Mouse (Mus musculus): ENCODE results near the gene Ppt2. TPM values are rescaled to one million over a fixed set of nuclear protein-coding genes. Genes with fewer than 3 reads are reported as not detected.

The Ppt2 gene
- polyA plus RNA-seq, 1 experiment = 20.2 TPM

GRCm38 (mm10) chr17:34618999-34619398 is 9.3 kb downstream of the Ppt2 start:
- no peak overlapping the region for H3K4me3 ChIP-seq (ENCODE audit: control insufficient read depth, low read depth, low read length)
- no peak overlapping the region for H3K27ac ChIP-seq (ENCODE audit: control insufficient read depth, insufficient read depth, low read depth, low read length)
- H3K36me3 ChIP-seq (ENCODE audit: control insufficient read depth, insufficient read depth, low read length) = no peaks in the 10 kb centered on the region
- H3K4me1 ChIP-seq (ENCODE audit: control insufficient read depth, insufficient read depth, low read length) = no peaks in the 10 kb centered on the region
- H3K27me3 ChIP-seq (ENCODE audit: control insufficient read depth, insufficient read depth, low read length) = no peaks in the 10 kb centered on the region
- no peak for TF ChIP-seq POLR2A (IDR thresholded peaks at IDR 0.05; ENCODE audit: control insufficient read depth, low read depth, low read length)
- TF ChIP-seq CTCF (IDR thresholded peaks at IDR 0.05; ENCODE audit: control insufficient read depth, insufficient read depth, insufficient replicate concordance, low read depth, low read length) = peak; percentile 33; the same call in 1 of the 2 replicates

- no peak within 1 kb of the TSS for H3K27ac ChIP-seq (ENCODE audit: control insufficient read depth, insufficient read depth, low read depth, low read length)
- TF ChIP-seq CTCF (IDR thresholded peaks at IDR 0.05; ENCODE audit: control insufficient read depth, insufficient read depth, insufficient replicate concordance, low read depth, low read length) (no peak), POLR2A (IDR thresholded peaks at IDR 0.05; ENCODE audit: control insufficient read depth, low read depth, low read length) (no peak)
- no peaks in the 10 kb centered on the region for H3K36me3 ChIP-seq (ENCODE audit: control insufficient read depth, insufficient read depth, low read length)
- H3K4me3 ChIP-seq (ENCODE audit: control insufficient read depth, low read depth, low read length) = no peak within 1 kb of the TSS
- no peaks in the 10 kb centered on the region for H3K4me1 ChIP-seq (ENCODE audit: control insufficient read depth, insufficient read depth, low read length)
- H3K27me3 ChIP-seq (ENCODE audit: control insufficient read depth, insufficient read depth, low read length) = no peaks in the 10 kb centered on the region
These were observed 12.4 kb downstream of the Ppt2 start, which contains the start of gene Egfl8 for GRCm38 (mm10) chr17:34615871-34616270. TSS of gene Egfl8 (minus strand) at chr17:34615971.

- no peak overlapping the region for H3K4me3 ChIP-seq (ENCODE audit: control insufficient read depth, low read depth, low read length)
- no peaks in the 10 kb centered on the region; the same call in 1 of the 2 replicates for H3K36me3 ChIP-seq (ENCODE audit: control insufficient read depth, insufficient read depth, low read length)
These were observed 14.5 kb downstream of the Ppt2 start for GRCm38 (mm10) chr17:34613830-34614229.

GRCm38 (mm10) chr17:34613054-34613645 is 15.2 kb downstream of the Ppt2 start:
- H3K36me3 ChIP-seq (ENCODE audit: control insufficient read depth, insufficient read depth, low read length) = no peaks in the 10 kb centered on the region; the same call in 1 of the 2 replicates
- no peak overlapping the region for H3K4me3 ChIP-seq (ENCODE audit: control insufficient read depth, low read depth, low read length)
- H3K27ac ChIP-seq (ENCODE audit: control insufficient read depth, insufficient read depth, low read depth, low read length) = no peak overlapping the region
- no peaks in the 10 kb centered on the region for H3K27me3 ChIP-seq (ENCODE audit: control insufficient read depth, insufficient read depth, low read length)
- H3K4me1 ChIP-seq (ENCODE audit: control insufficient read depth, insufficient read depth, low read length) = no peaks in the 10 kb centered on the region
- TF ChIP-seq CTCF (IDR thresholded peaks at IDR 0.05; ENCODE audit: control insufficient read depth, insufficient read depth, insufficient replicate concordance, low read depth, low read length) = no peak
- TF ChIP-seq POLR2A (IDR thresholded peaks at IDR 0.05; ENCODE audit: control insufficient read depth, low read depth, low read length) = no peak

More at GRCm38 (mm10) chr17:34613830-34614229, 14.5 kb downstream of the Ppt2 start:
- Histone ChIP-seq H3K27me3 (ENCODE audit: control insufficient read depth, insufficient read depth, low read length) (no peaks in the 10 kb centered on the region), H3K4me1 (ENCODE audit: control insufficient read depth, insufficient read depth, low read length) (no peaks in the 10 kb centered on the region), H3K27ac (ENCODE audit: control insufficient read depth, insufficient read depth, low read depth, low read length) (no peak overlapping the region)
- TF ChIP-seq CTCF (IDR thresholded peaks at IDR 0.05; ENCODE audit: control insufficient read depth, insufficient read depth, insufficient replicate concordance, low read depth, low read length) (no peak), POLR2A (IDR thresholded peaks at IDR 0.05; ENCODE audit: control insufficient read depth, low read depth, low read length) (no peak)

GRCm38 (mm10) chr17:34611050-34611449 is 17.3 kb downstream of the Ppt2 start:
- Histone ChIP-seq H3K27me3 (ENCODE audit: control insufficient read depth, insufficient read depth, low read length) (no peaks in the 10 kb centered on the region), H3K36me3 (ENCODE audit: control insufficient read depth, insufficient read depth, low read length) (no peaks in the 10 kb centered on the region; the same call in 1 of the 2 replicates), H3K4me1 (ENCODE audit: control insufficient read depth, insufficient read depth, low read length) (peaks cover 6% of the 10 kb centered on the region), H3K4me3 (ENCODE audit: control insufficient read depth, low read depth, low read length) (no peak overlapping the region), H3K27ac (ENCODE audit: control insufficient read depth, insufficient read depth, low read depth, low read length) (no peak overlapping the region)
- TF ChIP-seq CTCF (IDR thresholded peaks at IDR 0.05; ENCODE audit: control insufficient read depth, insufficient read depth, insufficient replicate concordance, low read depth, low read length) (no peak), POLR2A (IDR thresholded peaks at IDR 0.05; ENCODE audit: control insufficient read depth, low read depth, low read length) (no peak)

- Histone ChIP-seq H3K4me3 (ENCODE audit: control insufficient read depth, low read depth, low read length) (no peak overlapping the region; the same call in 1 of the 2 replicates), H3K27ac (ENCODE audit: control insufficient read depth, insufficient read depth, low read depth, low read length) (no peak overlapping the region), H3K4me1 (ENCODE audit: control insufficient read depth, insufficient read depth, low read length) (peaks cover 10% of the 10 kb centered on the region), H3K36me3 (ENCODE audit: control insufficient read depth, insufficient read depth, low read length) (no peaks in the 10 kb centered on the region; the same call in 1 of the 2 replicates), H3K27me3 (ENCODE audit: control insufficient read depth, insufficient read depth, low read length) (no peaks in the 10 kb centered on the region)
- TF ChIP-seq CTCF (IDR thresholded peaks at IDR 0.05; ENCODE audit: control insufficient read depth, insufficient read depth, insufficient replicate concordance, low read depth, low read length) = no peak
These were observed 20.3 kb downstream of the Ppt2 start for GRCm38 (mm10) chr17:34607997-34608396.

- peak overlapping the region; percentile 90 for H3K4me3 ChIP-seq (ENCODE audit: control insufficient read depth, low read depth, low read length)
- H3K27ac ChIP-seq (ENCODE audit: control insufficient read depth, insufficient read depth, low read depth, low read length) = peak overlapping the region; percentile 45
- H3K27me3 ChIP-seq (ENCODE audit: control insufficient read depth, insufficient read depth, low read length) = no peaks in the 10 kb centered on the region
- H3K36me3 ChIP-seq (ENCODE audit: control insufficient read depth, insufficient read depth, low read length) = no peaks in the 10 kb centered on the region; the same call in 1 of the 2 replicates
- TF ChIP-seq CTCF (IDR thresholded peaks at IDR 0.05; ENCODE audit: control insufficient read depth, insufficient read depth, insufficient replicate concordance, low read depth, low read length) = no peak
- no peak for TF ChIP-seq POLR2A (IDR thresholded peaks at IDR 0.05; ENCODE audit: control insufficient read depth, low read depth, low read length)
- H3K4me1 ChIP-seq (ENCODE audit: control insufficient read depth, insufficient read depth, low read length) = peaks cover 10% of the 10 kb centered on the region
These were observed 21.9 kb downstream of the Ppt2 start for GRCm38 (mm10) chr17:34606186-34607039.

Measured in testis, adult 2 months (tissue).